Mouse (Mus musculus): ENCODE measurements around the gene Tulp4. TPM values are rescaled to one million over a fixed set of nuclear protein-coding genes. Genes with fewer than 3 reads are reported as not detected.

Gene Tulp4
- polyA plus RNA-seq, 1 experiment: 56.4 TPM

DNA sequence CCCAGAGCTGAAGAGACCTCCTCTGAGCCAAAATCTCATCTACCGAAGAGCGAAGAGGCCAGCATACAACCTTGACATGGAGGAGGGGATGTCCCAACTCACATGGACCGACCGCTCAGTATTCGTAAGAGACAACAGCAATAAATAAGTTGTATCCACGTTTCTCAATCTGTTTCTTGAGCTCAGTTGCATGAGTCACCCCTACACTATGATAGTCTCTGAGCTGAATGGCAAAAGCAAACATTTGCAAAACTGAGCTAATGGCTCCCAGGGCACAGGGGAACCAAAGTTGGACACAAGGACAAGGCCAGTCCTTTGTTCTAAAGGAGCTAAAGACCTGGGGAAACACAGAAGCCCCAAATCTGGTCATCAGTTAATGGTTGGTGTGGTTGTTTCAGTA lies 36.4 kb upstream of the Tulp4 start:
- H3K27me3 ChIP-seq (ENCODE audit: control insufficient read depth, insufficient read depth, insufficient read length): no peaks in the 10 kb centered on the region
- TF ChIP-seq MAX (IDR thresholded peaks at IDR 0.05; ENCODE audit: low read depth) (no peak), POLR2AphosphoS2 (IDR thresholded peaks at IDR 0.05; ENCODE audit: insufficient read length, low read depth) (no peak), USF1 (IDR thresholded peaks at IDR 0.05; ENCODE audit: low read depth) (no peak), E2F4 (IDR thresholded peaks at IDR 0.05; ENCODE audit: insufficient read depth) (no peak), POLR2A (IDR thresholded peaks at IDR 0.05; ENCODE audit: insufficient read length, low read depth) (no peak), SRF (IDR thresholded peaks at IDR 0.05; ENCODE audit: control insufficient read depth, insufficient read length, low read depth) (no peak), TCF12 (IDR thresholded peaks at IDR 0.05; ENCODE audit: insufficient read depth, poor library complexity, severe bottlenecking) (no peak), MYOG (IDR thresholded peaks at IDR 0.05; ENCODE audit: control insufficient read depth in 1 of 3, insufficient read depth in 1 of 3, insufficient read length in 2 of 3, low read depth in 2 of 3) (no peak), REST (IDR thresholded peaks at IDR 0.05; ENCODE audit: insufficient read depth, insufficient read length) (no peak), MYOD1 (IDR thresholded peaks at IDR 0.05; ENCODE audit: control insufficient read depth in 1 of 3, insufficient read length in 2 of 3, low read depth in 2 of 3) (no peak), CEBPB (IDR thresholded peaks at IDR 0.05; ENCODE audit: insufficient read depth, poor library complexity, severe bottlenecking) (no peak), TCF3 (IDR thresholded peaks at IDR 0.05; ENCODE audit: insufficient read length, low read depth) (no peak)
- no peaks in the 10 kb centered on the region for H3K79me2 ChIP-seq (ENCODE audit: control insufficient read depth, insufficient read depth)
- no peak overlapping the region for H3K4me3 ChIP-seq
- peaks cover 39% of the 10 kb centered on the region for H3K36me3 ChIP-seq (ENCODE audit: control insufficient read depth, insufficient read depth)
- H3K4me2 ChIP-seq (ENCODE audit: low read depth): no peak overlapping the region
- H3ac ChIP-seq (ENCODE audit: control insufficient read depth, insufficient read length): no peak overlapping the region

DNA sequence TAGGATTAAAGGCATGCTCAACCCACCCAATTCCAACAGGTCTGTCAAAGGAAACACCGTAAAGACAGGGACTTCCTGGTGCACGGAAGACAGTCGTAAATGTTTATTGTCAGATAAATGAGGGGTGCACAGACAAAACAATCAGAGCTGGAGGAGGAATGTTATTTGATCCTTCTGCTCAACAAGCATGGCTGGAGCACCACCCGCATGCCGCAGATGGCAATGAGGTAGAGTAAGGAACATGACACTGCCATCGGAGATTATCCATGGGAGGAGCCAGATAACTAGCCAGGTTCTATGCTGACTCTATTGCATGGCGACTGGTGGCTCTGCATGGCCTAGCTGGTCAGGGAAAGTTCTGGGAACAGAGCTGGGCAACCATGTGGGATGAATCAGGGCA lies 32.8 kb upstream of the Tulp4 start:
- no peaks in the 10 kb centered on the region for H3K27me3 ChIP-seq (ENCODE audit: control insufficient read depth, insufficient read depth, insufficient read length)
- no peak for TF ChIP-seq TCF3 (IDR thresholded peaks at IDR 0.05; ENCODE audit: insufficient read length, low read depth)
- no peak for TF ChIP-seq SRF (IDR thresholded peaks at IDR 0.05; ENCODE audit: control insufficient read depth, insufficient read length, low read depth)
- no peak for TF ChIP-seq MYOD1 (IDR thresholded peaks at IDR 0.05; ENCODE audit: control insufficient read depth in 1 of 3, insufficient read length in 2 of 3, low read depth in 2 of 3)
- no peak for TF ChIP-seq TCF12 (IDR thresholded peaks at IDR 0.05; ENCODE audit: insufficient read depth, poor library complexity, severe bottlenecking)
- no peak for TF ChIP-seq E2F4 (IDR thresholded peaks at IDR 0.05; ENCODE audit: insufficient read depth)
- no peak for TF ChIP-seq REST (IDR thresholded peaks at IDR 0.05; ENCODE audit: insufficient read depth, insufficient read length)
- TF ChIP-seq MYOG (IDR thresholded peaks at IDR 0.05; ENCODE audit: control insufficient read depth in 1 of 3, insufficient read depth in 1 of 3, insufficient read length in 2 of 3, low read depth in 2 of 3): no peak
- no peak for TF ChIP-seq POLR2AphosphoS2 (IDR thresholded peaks at IDR 0.05; ENCODE audit: insufficient read length, low read depth)
- TF ChIP-seq POLR2A (IDR thresholded peaks at IDR 0.05; ENCODE audit: insufficient read length, low read depth): no peak
- TF ChIP-seq CEBPB (IDR thresholded peaks at IDR 0.05; ENCODE audit: insufficient read depth, poor library complexity, severe bottlenecking): no peak
- TF ChIP-seq MAX (IDR thresholded peaks at IDR 0.05; ENCODE audit: low read depth): no peak
- no peak for TF ChIP-seq USF1 (IDR thresholded peaks at IDR 0.05; ENCODE audit: low read depth)
- peaks cover 5% of the 10 kb centered on the region for H3K79me2 ChIP-seq (ENCODE audit: control insufficient read depth, insufficient read depth)
- H3K4me2 ChIP-seq (ENCODE audit: low read depth): no peak overlapping the region
- no peak overlapping the region for H3ac ChIP-seq (ENCODE audit: control insufficient read depth, insufficient read length)
- H3K4me3 ChIP-seq: no peak overlapping the region
- peaks cover 22% of the 10 kb centered on the region for H3K36me3 ChIP-seq (ENCODE audit: control insufficient read depth, insufficient read depth)

DNA sequence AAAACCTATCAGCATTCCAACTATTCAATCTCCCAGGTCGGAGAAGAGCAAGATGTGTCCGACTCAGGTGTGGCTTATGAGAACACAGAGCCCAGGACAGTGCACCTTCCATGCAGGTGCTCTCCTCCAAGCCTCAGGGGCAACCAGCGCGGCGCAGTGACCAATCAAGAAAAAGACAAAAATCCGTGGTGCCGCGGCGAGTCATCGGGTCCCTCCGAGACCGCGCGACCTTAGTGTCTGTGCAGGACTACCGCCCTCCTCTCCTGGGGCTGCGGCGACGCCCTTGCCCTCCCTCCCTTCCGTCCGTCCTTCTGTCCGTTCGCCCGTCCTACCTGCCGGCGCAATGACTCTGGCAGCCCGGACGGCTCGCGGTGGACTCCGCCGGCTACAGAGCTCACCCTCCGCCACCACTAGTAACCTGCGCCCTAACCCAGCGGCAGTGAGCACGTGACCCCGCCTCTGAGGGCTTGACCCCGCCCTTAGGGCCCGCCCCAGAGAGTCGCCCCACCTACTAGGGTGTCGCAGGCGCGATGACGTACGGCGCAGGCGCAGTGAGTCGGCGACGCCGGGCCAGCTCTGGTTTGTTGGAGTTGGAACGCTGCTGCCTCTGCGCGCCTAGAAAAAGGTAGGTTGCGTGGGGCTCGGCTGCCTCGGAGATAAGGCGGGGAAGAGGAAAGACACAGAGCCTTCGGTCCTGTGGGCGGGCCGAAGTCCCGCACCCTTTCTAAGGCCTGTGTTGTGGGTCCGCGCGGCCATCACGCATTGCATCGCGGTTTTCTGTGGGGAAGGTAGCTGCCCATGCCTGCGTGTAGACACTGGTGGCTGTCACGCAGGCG lies 26.7 kb upstream of the Tulp4 start, which contains the start of the genes Serac1 and Gtf2h5:
Gene Serac1, minus strand, starts transcription at position 455 of the 836 bp plus-strand sequence.
Gene Gtf2h5, plus strand, starts transcription at position 500 of the 836 bp plus-strand sequence.
- peaks cover 19% of the 10 kb centered on the region for H3K36me3 ChIP-seq (ENCODE audit: control insufficient read depth, insufficient read depth)
- no peaks in the 10 kb centered on the region for H3K27me3 ChIP-seq (ENCODE audit: control insufficient read depth, insufficient read depth, insufficient read length)
- H3K4me2 ChIP-seq (ENCODE audit: low read depth): peak within 1 kb of the TSS; percentile 86
- H3K79me2 ChIP-seq (ENCODE audit: control insufficient read depth, insufficient read depth): peaks cover 28% of the 10 kb centered on the region
- peak within 1 kb of the TSS; percentile 61 for H3ac ChIP-seq (ENCODE audit: control insufficient read depth, insufficient read length)
- peak within 1 kb of the TSS; percentile 95 for H3K4me3 ChIP-seq
- TF ChIP-seq MAX (IDR thresholded peaks at IDR 0.05; ENCODE audit: low read depth) (no peak), SRF (IDR thresholded peaks at IDR 0.05; ENCODE audit: control insufficient read depth, insufficient read length, low read depth) (peak; percentile 56), USF1 (IDR thresholded peaks at IDR 0.05; ENCODE audit: low read depth) (peak; percentile 89), POLR2A (IDR thresholded peaks at IDR 0.05; ENCODE audit: insufficient read length, low read depth) (peak; percentile 89), TCF12 (IDR thresholded peaks at IDR 0.05; ENCODE audit: insufficient read depth, poor library complexity, severe bottlenecking) (no peak), POLR2AphosphoS2 (IDR thresholded peaks at IDR 0.05; ENCODE audit: insufficient read length, low read depth) (peak; percentile 77)

DNA sequence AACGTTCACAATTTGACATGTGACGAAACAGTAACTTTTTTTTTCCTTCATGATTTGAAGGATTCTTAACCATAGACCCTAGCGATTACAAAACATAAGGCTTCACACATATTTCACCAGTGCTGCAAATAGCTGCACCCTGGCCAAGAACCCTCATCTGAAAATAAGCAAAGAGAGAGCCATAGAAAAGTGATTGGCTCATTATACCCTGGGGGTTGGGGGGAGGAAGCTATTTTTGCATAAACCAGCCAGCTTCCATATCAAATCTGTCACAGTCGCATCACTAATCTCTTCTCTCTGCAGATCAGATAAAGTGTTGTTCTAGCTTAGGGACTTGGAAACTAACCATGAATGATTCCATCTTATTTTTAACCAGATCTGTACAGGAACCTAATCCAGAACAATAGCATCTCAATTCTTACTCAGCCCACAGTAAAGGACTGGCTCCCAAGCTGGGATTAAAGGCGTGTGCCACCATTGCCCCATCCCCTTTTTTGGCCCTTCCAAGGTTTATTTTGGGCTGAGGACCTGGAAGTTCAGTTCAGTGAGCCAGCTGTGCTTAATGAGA lies 22.8 kb upstream of the Tulp4 start:
- no peaks in the 10 kb centered on the region for H3K27me3 ChIP-seq (ENCODE audit: control insufficient read depth, insufficient read depth, insufficient read length)
- H3K4me2 ChIP-seq (ENCODE audit: low read depth): no peak overlapping the region
- H3K79me2 ChIP-seq (ENCODE audit: control insufficient read depth, insufficient read depth): peaks cover 23% of the 10 kb centered on the region
- H3K4me3 ChIP-seq: no peak overlapping the region
- H3ac ChIP-seq (ENCODE audit: control insufficient read depth, insufficient read length): no peak overlapping the region
- H3K36me3 ChIP-seq (ENCODE audit: control insufficient read depth, insufficient read depth): peaks cover 39% of the 10 kb centered on the region
- TF ChIP-seq REST (IDR thresholded peaks at IDR 0.05; ENCODE audit: insufficient read depth, insufficient read length) (no peak), MYOD1 (IDR thresholded peaks at IDR 0.05; ENCODE audit: control insufficient read depth in 1 of 3, insufficient read length in 2 of 3, low read depth in 2 of 3) (no peak), E2F4 (IDR thresholded peaks at IDR 0.05; ENCODE audit: insufficient read depth) (no peak), MYOG (IDR thresholded peaks at IDR 0.05; ENCODE audit: control insufficient read depth in 1 of 3, insufficient read depth in 1 of 3, insufficient read length in 2 of 3, low read depth in 2 of 3) (no peak), SRF (IDR thresholded peaks at IDR 0.05; ENCODE audit: control insufficient read depth, insufficient read length, low read depth) (no peak), POLR2A (IDR thresholded peaks at IDR 0.05; ENCODE audit: insufficient read length, low read depth) (no peak), MAX (IDR thresholded peaks at IDR 0.05; ENCODE audit: low read depth) (no peak), USF1 (IDR thresholded peaks at IDR 0.05; ENCODE audit: low read depth) (no peak), POLR2AphosphoS2 (IDR thresholded peaks at IDR 0.05; ENCODE audit: insufficient read length, low read depth) (no peak), TCF12 (IDR thresholded peaks at IDR 0.05; ENCODE audit: insufficient read depth, poor library complexity, severe bottlenecking) (no peak), TCF3 (IDR thresholded peaks at IDR 0.05; ENCODE audit: insufficient read length, low read depth) (no peak), CEBPB (IDR thresholded peaks at IDR 0.05; ENCODE audit: insufficient read depth, poor library complexity, severe bottlenecking) (no peak)

Data from myocyte (in vitro differentiated cells).